Mouse (Mus musculus) stomach, embryonic 15.5 days (tissue): Measurements from ENCODE around the gene Fanci. TPM values are rescaled to one million over a fixed set of nuclear protein-coding genes. Genes with fewer than 3 reads are reported as not detected.
A peak's percentile ranks its signal among the peaks of the same experiment; 100 is the strongest.

Experiments used
- ATAC-seq: fragments of 200-750 bp; cut with Nextera tagmentation; 2 replicates; pipeline ENCODE4 v1.8.0; 2017; ENCODE audit warnings: low read depth, moderate number of reproducible peaks, moderate TSS enrichment; ENCODE audit not compliant: insufficient read depth, low FRiP score
- H3K27ac ChIP-seq: fragments of 300-500 bp; sonication (generic); 2 replicates; pipeline ENCODE4 v1.5.1; 2015; ENCODE audit warnings: mild to moderate bottlenecking, inconsistent platforms
- H3K27me3 ChIP-seq: fragments of 300-500 bp; sonication (generic); replicated peaks from 2 replicates; pipeline ENCODE4 v1.6.1; 2015; ENCODE audit warnings: inconsistent platforms
- H3K36me3 ChIP-seq: fragments of 300-500 bp; sonication (generic); 2 replicates; pipeline ENCODE4 v1.6.1; 2015; ENCODE audit warnings: inconsistent platforms
- H3K4me1 ChIP-seq: fragments of 300-500 bp; sonication (generic); 2 replicates; pipeline ENCODE4 v1.6.1; 2015; ENCODE audit warnings: inconsistent platforms
- H3K4me2 ChIP-seq: fragments of 300-500 bp; sonication (generic); 2 replicates; pipeline ENCODE4 v1.6.1; 2015; ENCODE audit warnings: mild to moderate bottlenecking, inconsistent platforms
- H3K4me3 ChIP-seq: fragments of 300-500 bp; sonication (generic); replicated peaks from 2 replicates; pipeline ENCODE4 v1.5.1; 2015; ENCODE audit warnings: inconsistent platforms
- H3K9ac ChIP-seq: fragments of 300-500 bp; sonication (generic); 2 replicates; pipeline ENCODE4 v1.6.1; 2015; ENCODE audit warnings: inconsistent platforms
- H3K9me3 ChIP-seq: fragments of 300-500 bp; sonication (generic); 2 replicates; pipeline ENCODE4 v1.6.1; 2016; ENCODE audit warnings: inconsistent platforms
- WGBS: fragments of 180-500 bp; shearing (Covaris S2); methylation state at CpG from one replicate; pipeline ENCODE4 v1.1.7; 2015; 5-methylcytosine and 5-hydroxymethylcytosine counted together
- polyA plus RNA-seq: library from polyadenylated mRNA; unstranded; fragments of >200 nt; fragmentation: Nextera tagmentation; extraction: Ambion mirVana; gene quantifications from 2 replicates; pipeline ENCODE4 v1.2.1, GENCODE M21; 2015

Fanci gene
- 7.8 and 9.7 TPM in 2 replicates for polyA plus RNA-seq

DNA sequence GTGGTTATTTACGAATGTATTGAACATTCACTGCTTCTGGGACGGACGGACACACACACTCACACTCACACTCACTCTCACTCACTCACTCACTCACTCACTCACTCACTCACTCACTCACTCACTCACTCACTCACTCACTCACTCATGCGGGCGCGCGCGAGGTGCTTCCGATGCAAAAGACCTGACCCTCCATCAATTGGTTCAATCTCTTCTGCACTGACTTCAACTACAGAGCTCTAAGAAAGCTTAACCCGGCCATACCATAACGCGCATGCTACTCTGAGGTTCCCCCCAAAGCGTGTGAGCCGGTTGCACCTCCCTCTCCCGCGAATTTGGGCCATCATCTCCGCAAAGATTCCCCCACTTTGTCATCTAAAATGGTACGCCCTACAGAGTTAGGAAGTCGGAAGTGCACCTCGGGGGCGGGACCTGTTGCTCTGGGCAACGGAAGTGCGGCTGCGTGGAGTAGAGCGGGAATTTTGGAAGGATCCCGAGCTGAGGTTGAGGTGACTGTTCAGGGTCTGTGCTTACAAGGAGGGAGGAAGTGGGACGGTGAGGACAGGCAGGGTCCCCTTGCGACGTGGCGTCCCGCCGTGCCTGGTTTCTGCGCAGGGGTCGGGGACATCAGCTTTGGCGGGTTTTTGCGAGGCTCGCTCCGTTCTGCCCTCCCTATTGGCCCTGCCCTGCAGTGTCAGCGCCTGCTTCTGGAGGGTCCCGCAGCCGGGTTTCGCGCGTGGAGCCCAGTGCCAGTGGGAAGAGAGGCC, at the start of gene Fanci:
Gene Fanci, plus strand, starts transcription at position 47 of the 767 bp plus-strand sequence.
- Histone ChIP-seq H3K27ac (peak within 1 kb of the TSS; percentile 72), H3K9ac (peak within 1 kb of the TSS; percentile 38), H3K4me1 (peaks cover 3% of the 10 kb centered on the region; the same call in 1 of the 2 replicates), H3K27me3 (no peaks in the 10 kb centered on the region), H3K4me3 (peak within 1 kb of the TSS; percentile 62), H3K4me2 (peak within 1 kb of the TSS; percentile 91), H3K36me3 (no peaks in the 10 kb centered on the region), H3K9me3 (no peaks in the 10 kb centered on the region)
- under 1% methylated on average over 44 of the region's 44 CpGs for WGBS
- ATAC-seq = peak; percentile 91

DNA sequence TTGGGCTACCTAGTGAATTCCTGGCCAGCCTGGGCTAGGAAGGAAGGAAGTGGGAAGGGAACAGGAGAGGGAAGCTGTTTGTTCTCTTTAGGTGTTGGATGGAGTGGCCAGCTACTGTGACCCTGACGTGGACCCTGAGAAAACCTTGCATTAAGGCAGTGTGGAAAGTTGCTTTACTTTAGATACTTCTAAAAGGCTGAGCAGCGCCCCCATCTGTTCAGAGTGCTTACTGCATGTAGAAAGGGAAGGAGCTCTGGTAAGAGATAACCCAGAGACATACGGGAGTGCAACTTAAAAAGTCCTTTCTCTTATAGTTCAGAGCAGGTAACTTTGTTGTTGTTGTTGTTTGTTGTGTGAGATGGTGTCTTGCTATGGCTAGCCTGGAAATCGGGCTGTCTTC, 45.8 kb upstream of the Fanci start:
- Histone ChIP-seq H3K4me2 (no peak overlapping the region), H3K4me1 (no peaks in the 10 kb centered on the region), H3K27me3 (no peaks in the 10 kb centered on the region), H3K9ac (no peak overlapping the region), H3K9me3 (no peaks in the 10 kb centered on the region), H3K36me3 (0 out of 2 replicates have a peak, but pooled peaks cover 4% of the 10 kb centered on the region), H3K4me3 (no peak overlapping the region), H3K27ac (no peak overlapping the region)
- no peak for ATAC-seq
- 52% methylated on average over 4 of the region's 4 CpGs for WGBS

DNA sequence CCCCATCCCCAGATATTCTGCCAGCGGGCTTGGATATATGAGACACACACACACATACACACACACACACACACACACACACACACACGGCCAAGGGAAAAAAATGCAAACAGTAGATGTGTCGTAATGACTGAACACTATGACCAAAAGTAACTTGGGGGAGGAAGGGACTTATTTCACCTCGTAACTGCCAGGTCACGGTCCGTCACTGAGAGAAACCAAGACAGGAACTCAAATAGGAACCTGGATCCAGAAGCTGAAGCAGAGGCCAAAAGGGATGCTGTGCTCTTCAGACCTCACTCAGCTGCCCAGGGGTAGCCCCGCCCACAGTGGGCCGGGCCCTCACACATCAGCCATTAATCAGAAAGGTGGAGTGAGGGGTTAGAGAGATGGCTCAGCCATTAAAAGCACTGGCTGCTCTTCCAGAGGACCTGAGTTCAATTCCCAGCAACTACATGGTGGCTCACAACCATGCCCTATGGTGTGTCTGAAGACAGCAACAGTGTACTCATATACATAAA, 45.1 kb upstream of the Fanci start:
- Histone ChIP-seq H3K9me3 (no peaks in the 10 kb centered on the region), H3K27me3 (no peaks in the 10 kb centered on the region), H3K4me3 (no peak overlapping the region), H3K4me2 (no peak overlapping the region), H3K27ac (no peak overlapping the region), H3K4me1 (no peaks in the 10 kb centered on the region), H3K36me3 (0 out of 2 replicates have a peak, but pooled peaks cover 10% of the 10 kb centered on the region), H3K9ac (no peak overlapping the region)
- 75% methylated on average over 8 of the region's 8 CpGs for WGBS
- no peak for ATAC-seq

- Histone ChIP-seq H3K27me3 (no peaks in the 10 kb centered on the region), H3K4me3 (no peak overlapping the region), H3K4me2 (no peak overlapping the region), H3K27ac (no peak overlapping the region), H3K9me3 (no peaks in the 10 kb centered on the region), H3K36me3 (0 out of 2 replicates have a peak, but pooled peaks cover 12% of the 10 kb centered on the region), H3K4me1 (no peaks in the 10 kb centered on the region), H3K9ac (no peak overlapping the region)
- ATAC-seq = no peak
- WGBS = 75% methylated on average over 13 of the region's 13 CpGs
These were observed 44.5 kb upstream of the Fanci start for GRCm38 (mm10) chr7:79347108-79347813.

DNA sequence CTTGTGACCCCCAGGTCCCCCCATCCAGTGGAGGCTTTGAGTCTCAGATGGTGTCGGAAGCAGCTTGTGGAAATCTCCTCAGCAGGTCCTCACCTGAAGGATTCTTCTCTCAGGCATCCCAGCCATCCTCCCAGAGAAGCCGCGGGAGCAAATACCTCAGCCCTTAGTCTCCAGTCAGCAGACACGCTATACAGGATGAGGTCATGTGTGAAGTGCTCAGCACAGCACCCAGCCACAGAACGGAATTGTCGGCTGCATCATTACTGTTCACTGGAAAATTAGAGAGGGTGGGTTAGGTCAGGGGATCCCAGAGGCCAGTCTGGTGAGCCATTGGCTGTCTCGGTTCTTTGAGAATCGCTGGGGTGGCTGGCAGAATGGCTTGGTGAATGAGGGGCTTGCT, 42.9 kb upstream of the Fanci start:
- ATAC-seq = no peak
- Histone ChIP-seq H3K4me3 (no peak overlapping the region), H3K27ac (no peak overlapping the region), H3K9me3 (no peaks in the 10 kb centered on the region), H3K4me2 (no peak overlapping the region), H3K36me3 (peaks cover 14% of the 10 kb centered on the region; the same call in 1 of the 2 replicates), H3K9ac (no peak overlapping the region), H3K4me1 (no peaks in the 10 kb centered on the region), H3K27me3 (no peaks in the 10 kb centered on the region)
- 88% methylated on average over 8 of the region's 8 CpGs for WGBS

DNA sequence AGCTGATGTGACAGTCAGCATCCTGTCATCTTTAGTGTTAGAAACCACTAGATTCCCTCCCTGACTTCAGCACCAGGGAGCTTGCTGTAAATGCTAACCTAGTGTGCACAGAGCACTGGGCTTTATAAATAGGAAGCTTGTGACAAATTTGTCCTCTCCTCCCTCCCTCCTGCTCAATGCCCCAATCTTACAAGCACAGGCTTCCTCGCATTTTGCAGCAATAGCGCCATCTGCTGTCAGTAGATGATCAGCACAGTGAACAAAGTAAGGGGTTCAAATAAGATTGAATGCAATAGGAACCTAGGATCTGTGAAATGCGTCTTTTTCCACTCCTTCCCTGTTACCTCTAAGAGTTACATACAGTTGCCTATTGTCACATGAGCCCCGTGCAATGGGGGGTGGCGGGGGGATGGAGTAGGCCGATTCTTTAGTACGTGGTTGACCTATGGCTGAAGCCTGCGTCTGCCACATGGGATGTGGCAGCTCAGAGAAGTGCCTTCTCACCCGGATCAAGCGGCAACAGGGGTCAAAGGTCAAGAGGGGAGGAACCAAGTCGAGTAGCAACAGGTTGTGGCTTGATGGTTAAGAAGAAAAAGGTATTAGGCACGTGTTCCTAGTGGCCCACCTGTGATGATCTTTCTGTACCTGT, 41.9 kb upstream of the Fanci start:
- Histone ChIP-seq H3K27ac (no peak overlapping the region), H3K4me1 (no peaks in the 10 kb centered on the region), H3K9me3 (no peaks in the 10 kb centered on the region), H3K9ac (no peak overlapping the region), H3K4me3 (no peak overlapping the region), H3K27me3 (no peaks in the 10 kb centered on the region), H3K36me3 (peaks cover 16% of the 10 kb centered on the region; the same call in 1 of the 2 replicates), H3K4me2 (no peak overlapping the region)
- 0 out of 2 replicates have a peak, but pooled peaks have one; percentile 27 for ATAC-seq
- 41% methylated on average over 12 of the region's 12 CpGs for WGBS

GRCm38 (mm10) chr7:79358350-79359182, 33.2 kb upstream of the Fanci start:
- no peaks in the 10 kb centered on the region for H3K27me3 ChIP-seq
- no peaks in the 10 kb centered on the region for H3K4me1 ChIP-seq
- no peak overlapping the region for H3K4me2 ChIP-seq
- H3K4me3 ChIP-seq = no peak overlapping the region
- no peak overlapping the region for H3K9ac ChIP-seq
- peaks cover 36% of the 10 kb centered on the region for H3K36me3 ChIP-seq
- ATAC-seq = peak; percentile 61; the same call in 1 of the 2 replicates
- H3K27ac ChIP-seq = no peak overlapping the region
- H3K9me3 ChIP-seq = no peaks in the 10 kb centered on the region
- WGBS = 52% methylated on average over 15 of the region's 15 CpGs

GRCm38 (mm10) chr7:79359183-79359435, 32.6 kb upstream of the Fanci start:
- no peaks in the 10 kb centered on the region for H3K27me3 ChIP-seq
- H3K36me3 ChIP-seq = peaks cover 33% of the 10 kb centered on the region
- no peaks in the 10 kb centered on the region for H3K4me1 ChIP-seq
- H3K27ac ChIP-seq = no peak overlapping the region
- no peak overlapping the region for H3K4me3 ChIP-seq
- H3K9me3 ChIP-seq = no peaks in the 10 kb centered on the region
- no peak overlapping the region for H3K4me2 ChIP-seq
- 81% methylated on average over 3 of the region's 3 CpGs for WGBS
- H3K9ac ChIP-seq = no peak overlapping the region
- no peak for ATAC-seq

GRCm38 (mm10) chr7:79360056-79360455, 31.7 kb upstream of the Fanci start:
- Histone ChIP-seq H3K27me3 (no peaks in the 10 kb centered on the region), H3K4me3 (no peak overlapping the region), H3K9me3 (no peaks in the 10 kb centered on the region), H3K9ac (no peak overlapping the region), H3K27ac (no peak overlapping the region), H3K4me2 (no peak overlapping the region), H3K36me3 (peaks cover 32% of the 10 kb centered on the region), H3K4me1 (no peaks in the 10 kb centered on the region)
- ATAC-seq = no peak
- WGBS = 72% methylated on average over 11 of the region's 11 CpGs

DNA sequence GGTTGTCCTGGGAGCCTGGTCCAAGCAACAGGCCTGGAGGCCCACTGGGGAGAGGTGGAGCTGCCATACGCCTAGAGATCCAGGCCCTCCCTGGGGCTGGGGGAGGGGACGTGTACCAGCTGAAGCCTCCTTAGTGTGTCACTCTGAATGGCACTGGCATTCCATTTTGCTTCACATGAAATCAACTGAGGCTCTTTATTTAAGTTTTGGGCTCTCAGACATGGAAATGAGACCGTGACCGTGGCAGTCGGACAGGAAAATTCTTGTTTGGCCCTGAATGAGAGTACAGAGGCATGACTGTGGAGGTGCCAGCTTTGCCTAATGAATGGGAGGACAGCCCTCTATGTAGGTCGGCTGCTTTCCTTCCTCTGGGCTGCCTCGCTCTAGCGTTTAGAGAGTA, 29.5 kb upstream of the Fanci start:
- no peaks in the 10 kb centered on the region for H3K9me3 ChIP-seq
- no peak for ATAC-seq
- no peak overlapping the region for H3K27ac ChIP-seq
- peaks cover 16% of the 10 kb centered on the region for H3K36me3 ChIP-seq
- H3K9ac ChIP-seq = no peak overlapping the region
- no peak overlapping the region for H3K4me3 ChIP-seq
- H3K4me2 ChIP-seq = no peak overlapping the region
- 83% methylated on average over 8 of the region's 8 CpGs for WGBS
- no peaks in the 10 kb centered on the region for H3K27me3 ChIP-seq
- H3K4me1 ChIP-seq = no peaks in the 10 kb centered on the region

DNA sequence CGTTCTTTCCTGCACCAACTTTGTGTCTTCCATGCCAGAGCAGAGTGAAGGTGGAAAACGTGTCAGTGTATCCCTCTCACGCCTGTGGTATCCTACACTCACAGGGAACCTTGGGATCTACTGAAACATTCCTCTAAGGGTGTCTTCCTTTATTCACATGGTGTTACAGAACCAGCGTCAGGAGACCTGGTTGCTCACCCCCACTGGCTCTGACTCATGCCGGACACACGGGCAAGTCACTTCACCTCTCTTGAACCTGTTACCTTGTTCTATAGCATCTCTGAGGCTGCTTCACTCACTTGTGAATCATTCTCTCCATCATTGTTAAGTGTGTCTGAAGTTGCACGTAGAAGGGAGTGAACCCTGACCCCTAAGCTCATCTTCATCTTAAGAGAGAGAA, 28.9 kb upstream of the Fanci start:
- Histone ChIP-seq H3K4me1 (no peaks in the 10 kb centered on the region), H3K9ac (no peak overlapping the region), H3K4me2 (no peak overlapping the region), H3K9me3 (no peaks in the 10 kb centered on the region), H3K27ac (no peak overlapping the region), H3K27me3 (no peaks in the 10 kb centered on the region), H3K36me3 (peaks cover 15% of the 10 kb centered on the region), H3K4me3 (no peak overlapping the region)
- WGBS = 87% methylated on average over 7 of the region's 7 CpGs
- no peak for ATAC-seq
